Mouse (Mus musculus): ENCODE data around the gene Usp29.

DNA sequence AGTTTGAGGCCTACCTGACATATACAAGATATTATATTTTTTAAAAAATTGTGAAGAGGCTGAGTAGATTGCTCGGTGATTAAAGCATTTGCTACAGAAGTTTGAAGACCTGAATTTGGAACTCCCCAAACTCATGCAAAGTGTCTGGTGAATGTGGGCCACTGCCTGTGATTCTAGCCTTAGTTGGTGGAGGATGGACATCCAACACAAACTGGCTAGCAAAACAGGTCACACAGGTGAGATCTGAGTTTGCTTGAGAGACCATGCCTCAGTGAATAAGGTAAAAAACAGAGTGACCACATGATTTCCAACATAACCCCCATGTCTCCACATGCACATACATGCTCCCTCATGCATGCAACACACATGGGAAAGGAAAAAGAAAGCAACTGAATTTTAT, 156.5 kb downstream of the Usp29 start:
- TF ChIP-seq CTCF (IDR thresholded peaks at IDR 0.05; ENCODE audit: low read depth, low read length) (no peak), POLR2A (IDR thresholded peaks at IDR 0.05; ENCODE audit: extremely low read depth, insufficient read depth, low read length) (no peak)
